Mouse (Mus musculus) heart, postnatal 0 days (tissue): ENCODE measurements around the gene Atmin.

ENCODE experiments used
- CTCF ChIP-seq: IDR thresholded peaks from 2 replicates; pipeline ENCODE4 v1.5.1; 2016; ENCODE audit warnings: antibody characterized with exemption, control low read depth, low read depth
- EP300 ChIP-seq: IDR thresholded peaks from 2 replicates; pipeline ENCODE4 v1.6.1; 2016; ENCODE audit warnings: antibody characterized with exemption, low read depth

- TF ChIP-seq CTCF (no peak), EP300 (no peak)
Observed at GRCm38 (mm10) chr8:116905836-116906235, 37.4 kb upstream of the Atmin start.
